Mouse (Mus musculus) forebrain, embryonic 16.5 days (tissue): ENCODE results near the gene Ulk4. TPM values are rescaled to one million over a fixed set of nuclear protein-coding genes. Genes with fewer than 3 reads are reported as not detected.

Experiments
- ATAC-seq: fragments of 200-750 bp; cut with Nextera tagmentation; 2 replicates; pipeline ENCODE4 v1.8.0; 2017; ENCODE audit warnings: mild to moderate bottlenecking, moderate library complexity
- H3K27ac ChIP-seq: fragments of 300-500 bp; sonication (generic); 2 replicates; pipeline ENCODE4 v1.5.1; 2014; ENCODE audit warnings: low read length, control low read depth
- H3K27me3 ChIP-seq: fragments of 300-500 bp; sonication (generic); replicated peaks from 2 replicates; pipeline ENCODE4 v1.6.1; 2014; ENCODE audit warnings: low read length; ENCODE audit not compliant: control insufficient read depth, insufficient read depth
- H3K36me3 ChIP-seq: fragments of 300-500 bp; sonication (generic); 2 replicates; pipeline ENCODE4 v1.6.1; 2014; ENCODE audit not compliant: control insufficient read depth, insufficient read depth
- H3K4me1 ChIP-seq: fragments of 300-500 bp; sonication (generic); replicated peaks from 2 replicates; pipeline ENCODE4 v1.6.1; 2014; ENCODE audit warnings: low read length; ENCODE audit not compliant: control insufficient read depth, insufficient read depth
- H3K4me2 ChIP-seq: fragments of 300-500 bp; sonication (generic); 2 replicates; pipeline ENCODE4 v1.6.1; 2014; ENCODE audit warnings: mild to moderate bottlenecking, low read length, control low read depth
- H3K4me3 ChIP-seq: fragments of 300-500 bp; sonication (generic); replicated peaks from 2 replicates; pipeline ENCODE4 v1.5.1; 2014; ENCODE audit warnings: mild to moderate bottlenecking, low read length, control low read depth
- H3K9ac ChIP-seq: fragments of 300-500 bp; sonication (generic); replicated peaks from 2 replicates; pipeline ENCODE4 v1.6.1; 2014; ENCODE audit warnings: low read depth, low read length, control low read depth
- H3K9me3 ChIP-seq: fragments of 300-500 bp; sonication (generic); 2 replicates; pipeline ENCODE4 v1.6.1; 2016; ENCODE audit warnings: low read length; ENCODE audit not compliant: control insufficient read depth
- WGBS: fragments of 180-500 bp; shearing (Covaris S2); extraction: QIAGEN DNeasy Blood & Tissue Kit; methylation state at CpG from one replicate; pipeline ENCODE4 v1.1.7; 2014; 5-methylcytosine and 5-hydroxymethylcytosine counted together
- microRNA-seq: library from miRNA; unstranded; fragments of <30 nt; microRNA quantifications from one replicate; pipeline ENCODE4, GENCODE M21; 2017
- polyA plus RNA-seq: library from polyadenylated mRNA; unstranded; fragments of >200 nt; fragmentation: Nextera tagmentation; extraction: Ambion mirVana; gene quantifications from 2 replicates; pipeline ENCODE4 v1.2.1, GENCODE M21; 2015

Gene Ulk4
- polyA plus RNA-seq, 1 experiment from 2014 or later: 115 TPM

DNA sequence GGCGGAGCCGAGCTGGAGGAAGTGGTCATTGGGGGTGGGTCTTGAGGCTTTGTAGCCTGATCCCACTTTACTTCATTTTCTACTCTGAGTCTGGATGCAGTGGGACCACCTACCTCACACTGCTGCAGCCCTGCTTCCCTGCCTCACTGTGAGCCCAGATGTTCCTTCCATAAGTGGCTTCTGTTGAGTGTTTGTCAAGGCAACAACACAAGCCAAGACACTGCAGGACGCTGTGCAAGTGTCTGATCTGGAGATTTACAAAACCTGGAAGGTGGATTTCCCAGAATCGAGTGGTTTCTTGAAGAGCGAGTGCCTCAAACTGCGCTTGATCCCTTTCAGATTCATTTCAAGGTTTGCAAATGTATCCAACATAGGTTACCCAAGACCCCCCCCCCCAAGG is 368.5 kb downstream of the Ulk4 start:
- no peak overlapping the region for H3K9ac ChIP-seq

More for the DNA sequence above, 368.5 kb downstream of the Ulk4 start:
- Histone ChIP-seq H3K9me3 (no peaks in the 10 kb centered on the region), H3K4me3 (no peak overlapping the region), H3K36me3 (no peaks in the 10 kb centered on the region), H3K4me2 (no peak overlapping the region), H3K27me3 (no peaks in the 10 kb centered on the region), H3K4me1 (no peaks in the 10 kb centered on the region), H3K27ac (no peak overlapping the region)
- 84% methylated on average over 6 of the region's 6 CpGs for WGBS
- no peak for ATAC-seq

Small RNA genes lying within 50 kb of the gene (microRNA-seq; reads per million reads assigned to microRNA genes)
- gene Mir7090: not detected

Other genes with a start within 250 kb of the Ulk4 start
- 85.1 and 92.2 TPM in 2 replicates for gene Trak1, start 20.3 kb upstream of the Ulk4 start, polyA plus RNA-seq
- gene Cck, start 218.5 kb upstream of the Ulk4 start, polyA plus RNA-seq: 26.4 and 60.5 TPM in 2 replicates